Mouse (Mus musculus): Measurements from ENCODE around the gene Phrf1. TPM values are rescaled to one million over a fixed set of nuclear protein-coding genes. Genes with fewer than 3 reads are reported as not detected.

The Phrf1 gene
- polyA plus RNA-seq (2015; fragmentation: Nextera tagmentation; extraction: Ambion mirVana), result 68.0 and 72.3 TPM in 2 replicates

GRCm38 (mm10) chr7:141228279-141229067 lies at the start of gene Phrf1:
Gene Phrf1, plus strand, starts transcription at chr7:141228784.
- no peaks in the 10 kb centered on the region for H3K27me3 ChIP-seq (ENCODE audit: control insufficient read depth, insufficient read depth, low read depth, low read length)
- WGBS, result under 1% methylated on average over 76 of the region's 76 CpGs
- H3K4me3 ChIP-seq (ENCODE audit: low read depth, low read length), result peak within 1 kb of the TSS; percentile 100
- no peaks in the 10 kb centered on the region for H3K9me3 ChIP-seq (replicated peaks; ENCODE audit: control insufficient read depth, low read length, poor library complexity, severe bottlenecking)
- H3K27ac ChIP-seq (ENCODE audit: low read length), result peak within 1 kb of the TSS; percentile 99
- H3K4me1 ChIP-seq (ENCODE audit: control insufficient read depth, insufficient read depth, low read length), result peaks cover 21% of the 10 kb centered on the region
- peak within 1 kb of the TSS; percentile 94 for H3K4me2 ChIP-seq (ENCODE audit: low read length)
- peaks cover 14% of the 10 kb centered on the region for H3K36me3 ChIP-seq (ENCODE audit: control insufficient read depth, insufficient read depth, low read length)
- ATAC-seq, result peak; percentile 93
- peak within 1 kb of the TSS; percentile 90 for H3K9ac ChIP-seq (ENCODE audit: low read depth, low read length)

GRCm38 (mm10) chr7:141188194-141188593 lies 40.4 kb upstream of the Phrf1 start:
- 81% methylated on average over 3 of the region's 3 CpGs for WGBS
- peaks cover 32% of the 10 kb centered on the region for H3K36me3 ChIP-seq (ENCODE audit: control insufficient read depth, insufficient read depth, low read length)
- H3K4me3 ChIP-seq (ENCODE audit: low read depth, low read length), result no peak overlapping the region
- H3K9me3 ChIP-seq (replicated peaks; ENCODE audit: control insufficient read depth, low read length, poor library complexity, severe bottlenecking), result no peaks in the 10 kb centered on the region
- no peak overlapping the region for H3K9ac ChIP-seq (ENCODE audit: low read depth, low read length)
- H3K27ac ChIP-seq (ENCODE audit: low read length), result no peak overlapping the region
- H3K4me2 ChIP-seq (ENCODE audit: low read length), result no peak overlapping the region
- H3K4me1 ChIP-seq (ENCODE audit: control insufficient read depth, insufficient read depth, low read length), result peaks cover 15% of the 10 kb centered on the region
- ATAC-seq, result no peak
- H3K27me3 ChIP-seq (ENCODE audit: control insufficient read depth, insufficient read depth, low read depth, low read length), result no peaks in the 10 kb centered on the region

- ATAC-seq, result no peak
- Histone ChIP-seq H3K4me1 (ENCODE audit: control insufficient read depth, insufficient read depth, low read length) (peaks cover 15% of the 10 kb centered on the region), H3K36me3 (ENCODE audit: control insufficient read depth, insufficient read depth, low read length) (peaks cover 32% of the 10 kb centered on the region), H3K4me3 (ENCODE audit: low read depth, low read length) (no peak overlapping the region), H3K27me3 (ENCODE audit: control insufficient read depth, insufficient read depth, low read depth, low read length) (no peaks in the 10 kb centered on the region), H3K4me2 (ENCODE audit: low read length) (no peak overlapping the region), H3K9ac (ENCODE audit: low read depth, low read length) (no peak overlapping the region), H3K27ac (ENCODE audit: low read length) (no peak overlapping the region), H3K9me3 (replicated peaks; ENCODE audit: control insufficient read depth, low read length, poor library complexity, severe bottlenecking) (no peaks in the 10 kb centered on the region)
- 93% methylated on average over 3 of the region's 3 CpGs for WGBS
Measured at GRCm38 (mm10) chr7:141188733-141189132, 39.9 kb upstream of the Phrf1 start.

GRCm38 (mm10) chr7:141190220-141190619 lies 38.4 kb upstream of the Phrf1 start:
- Histone ChIP-seq H3K36me3 (ENCODE audit: control insufficient read depth, insufficient read depth, low read length) (peaks cover 32% of the 10 kb centered on the region), H3K4me2 (ENCODE audit: low read length) (no peak overlapping the region), H3K27me3 (ENCODE audit: control insufficient read depth, insufficient read depth, low read depth, low read length) (no peaks in the 10 kb centered on the region), H3K4me1 (ENCODE audit: control insufficient read depth, insufficient read depth, low read length) (peaks cover 24% of the 10 kb centered on the region), H3K9me3 (replicated peaks; ENCODE audit: control insufficient read depth, low read length, poor library complexity, severe bottlenecking) (no peaks in the 10 kb centered on the region), H3K9ac (ENCODE audit: low read depth, low read length) (no peak overlapping the region), H3K4me3 (ENCODE audit: low read depth, low read length) (no peak overlapping the region), H3K27ac (ENCODE audit: low read length) (no peak overlapping the region)
- no peak for ATAC-seq
- 100% methylated on average over 3 of the region's 3 CpGs for WGBS

DNA sequence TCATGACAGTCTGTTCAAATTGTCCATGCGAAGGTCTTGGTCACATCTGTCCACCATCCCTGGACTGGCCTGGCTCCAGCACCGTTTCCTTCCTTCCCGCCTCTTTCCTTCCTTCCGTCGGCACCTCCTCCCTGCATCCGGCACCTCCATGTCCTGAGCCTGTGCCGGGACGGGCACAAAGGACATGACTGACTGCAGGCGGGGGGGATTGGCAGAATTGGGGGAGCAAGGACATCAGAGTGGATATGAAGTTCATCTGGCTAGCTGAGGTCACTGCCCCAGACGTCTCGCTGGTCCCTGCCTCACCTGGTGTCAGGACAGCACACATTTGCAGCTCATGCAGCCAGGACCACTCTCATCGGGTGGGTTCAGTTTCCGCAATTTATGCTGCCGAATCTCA lies 37.5 kb upstream of the Phrf1 start:
- no peak overlapping the region for H3K4me2 ChIP-seq (ENCODE audit: low read length)
- H3K9ac ChIP-seq (ENCODE audit: low read depth, low read length), result no peak overlapping the region
- peaks cover 30% of the 10 kb centered on the region for H3K4me1 ChIP-seq (ENCODE audit: control insufficient read depth, insufficient read depth, low read length)
- H3K9me3 ChIP-seq (replicated peaks; ENCODE audit: control insufficient read depth, low read length, poor library complexity, severe bottlenecking), result no peaks in the 10 kb centered on the region
- no peaks in the 10 kb centered on the region for H3K27me3 ChIP-seq (ENCODE audit: control insufficient read depth, insufficient read depth, low read depth, low read length)
- WGBS, result 95% methylated on average over 14 of the region's 14 CpGs
- H3K4me3 ChIP-seq (ENCODE audit: low read depth, low read length), result no peak overlapping the region
- no peak overlapping the region for H3K27ac ChIP-seq (ENCODE audit: low read length)
- no peak for ATAC-seq
- H3K36me3 ChIP-seq (ENCODE audit: control insufficient read depth, insufficient read depth, low read length), result peaks cover 32% of the 10 kb centered on the region

DNA sequence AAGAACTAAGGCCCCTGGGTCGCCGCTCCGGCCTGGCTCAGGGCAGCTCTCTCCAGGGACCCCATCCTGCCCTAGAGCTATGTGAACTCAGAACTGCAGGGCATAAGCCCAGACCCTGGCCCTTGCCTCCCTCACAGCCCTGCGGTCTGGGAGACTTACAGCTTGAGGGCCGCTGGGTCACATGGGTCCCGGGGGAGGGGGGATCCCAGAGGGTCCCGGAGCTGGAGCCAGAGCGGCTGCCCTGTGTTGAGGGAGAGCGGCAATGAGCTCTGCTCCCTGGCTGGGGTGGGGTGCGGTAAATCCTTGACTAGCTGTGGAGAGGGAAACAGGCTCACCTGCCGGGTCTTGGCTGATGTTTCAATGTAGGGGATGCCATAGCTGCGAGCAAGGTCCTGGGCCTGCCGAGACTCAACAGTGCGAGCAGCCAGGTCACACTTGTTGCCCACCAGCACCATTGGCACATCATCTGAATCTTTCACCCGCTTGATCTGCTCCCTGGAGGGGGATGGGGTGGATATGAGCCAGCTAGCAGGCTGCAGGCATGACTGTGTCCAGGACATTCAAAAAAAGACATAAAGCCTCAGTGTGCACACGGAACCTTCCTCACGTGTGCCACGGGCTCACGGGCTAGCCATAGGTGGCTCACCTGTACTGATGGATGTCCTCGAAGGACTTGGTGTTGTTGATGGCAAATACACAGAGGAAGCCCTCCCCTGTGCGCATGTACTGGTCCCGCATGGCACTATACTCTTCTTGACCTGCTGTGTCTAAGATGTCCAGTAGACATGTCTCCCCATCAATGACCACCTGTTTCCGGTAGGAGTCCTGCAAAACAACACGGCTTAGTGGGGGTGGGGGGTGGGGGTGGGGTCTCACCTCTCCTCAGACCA lies 36.5 kb upstream of the Phrf1 start:
- peak overlapping the region; percentile 91; the same call in 1 of the 2 replicates for H3K9ac ChIP-seq (ENCODE audit: low read depth, low read length)

GRCm38 (mm10) chr7:141192776-141193347 lies 35.7 kb upstream of the Phrf1 start:
- 28% methylated on average over 12 of the region's 12 CpGs for WGBS
- peaks cover 30% of the 10 kb centered on the region for H3K4me1 ChIP-seq (ENCODE audit: control insufficient read depth, insufficient read depth, low read length)
- peak overlapping the region; percentile 91 for H3K9ac ChIP-seq (ENCODE audit: low read depth, low read length)
- ATAC-seq, result no peak
- H3K27me3 ChIP-seq (ENCODE audit: control insufficient read depth, insufficient read depth, low read depth, low read length), result no peaks in the 10 kb centered on the region
- peak overlapping the region; percentile 74; the same call in 1 of the 2 replicates for H3K27ac ChIP-seq (ENCODE audit: low read length)
- no peaks in the 10 kb centered on the region for H3K9me3 ChIP-seq (replicated peaks; ENCODE audit: control insufficient read depth, low read length, poor library complexity, severe bottlenecking)
- H3K4me3 ChIP-seq (ENCODE audit: low read depth, low read length), result peak overlapping the region; percentile 94
- peaks cover 32% of the 10 kb centered on the region for H3K36me3 ChIP-seq (ENCODE audit: control insufficient read depth, insufficient read depth, low read length)
- H3K4me2 ChIP-seq (ENCODE audit: low read length), result peak overlapping the region; percentile 94

More for the DNA sequence above, 36.5 kb upstream of the Phrf1 start:
- ATAC-seq, result no peak
- peak overlapping the region; percentile 94; the same call in 1 of the 2 replicates for H3K4me2 ChIP-seq (ENCODE audit: low read length)
- H3K36me3 ChIP-seq (ENCODE audit: control insufficient read depth, insufficient read depth, low read length), result peaks cover 32% of the 10 kb centered on the region
- H3K4me1 ChIP-seq (ENCODE audit: control insufficient read depth, insufficient read depth, low read length), result peaks cover 30% of the 10 kb centered on the region
- no peaks in the 10 kb centered on the region for H3K27me3 ChIP-seq (ENCODE audit: control insufficient read depth, insufficient read depth, low read depth, low read length)
- 91% methylated on average over 24 of the region's 24 CpGs for WGBS
- H3K27ac ChIP-seq (ENCODE audit: low read length), result no peak overlapping the region
- H3K4me3 ChIP-seq (ENCODE audit: low read depth, low read length), result no peak overlapping the region
- no peaks in the 10 kb centered on the region for H3K9me3 ChIP-seq (replicated peaks; ENCODE audit: control insufficient read depth, low read length, poor library complexity, severe bottlenecking)

- peaks cover 32% of the 10 kb centered on the region for H3K36me3 ChIP-seq (ENCODE audit: control insufficient read depth, insufficient read depth, low read length)
- H3K9me3 ChIP-seq (replicated peaks; ENCODE audit: control insufficient read depth, low read length, poor library complexity, severe bottlenecking), result no peaks in the 10 kb centered on the region
- peaks cover 30% of the 10 kb centered on the region for H3K4me1 ChIP-seq (ENCODE audit: control insufficient read depth, insufficient read depth, low read length)
- 2% methylated on average over 34 of the region's 43 CpGs for WGBS
- peak overlapping the region; percentile 74 for H3K27ac ChIP-seq (ENCODE audit: low read length)
- H3K4me3 ChIP-seq (ENCODE audit: low read depth, low read length), result peak overlapping the region; percentile 94
- H3K9ac ChIP-seq (ENCODE audit: low read depth, low read length), result peak overlapping the region; percentile 91
- ATAC-seq, result no peak; the same call in none of the 2 replicates
- peak overlapping the region; percentile 94 for H3K4me2 ChIP-seq (ENCODE audit: low read length)
- no peaks in the 10 kb centered on the region for H3K27me3 ChIP-seq (ENCODE audit: control insufficient read depth, insufficient read depth, low read depth, low read length)
Measured at GRCm38 (mm10) chr7:141193348-141193856, 35.2 kb upstream of the Phrf1 start.
